Mouse (Mus musculus) C2C12 (cell line): ENCODE results near the gene Ccdc188. TPM values are rescaled to one million over a fixed set of nuclear protein-coding genes. Genes with fewer than 3 reads are reported as not detected.

Experiments
- H3K27me3 ChIP-seq: one replicate; pipeline ENCODE4 v1.6.1; 2011; ENCODE audit not compliant: control insufficient read depth, insufficient read depth, insufficient read length
- H3K36me3 ChIP-seq: one replicate; pipeline ENCODE4 v1.6.1; 2011; ENCODE audit not compliant: control insufficient read depth, insufficient read depth
- H3K4me3 ChIP-seq: one replicate; pipeline ENCODE4 v1.5.1; 2011; ENCODE audit warnings: mild to moderate bottlenecking, control low read depth; ENCODE audit not compliant: poor library complexity, insufficient read depth, severe bottlenecking
- H3K79me2 ChIP-seq: one replicate; pipeline ENCODE4 v1.6.1; 2011; ENCODE audit not compliant: control insufficient read depth, insufficient read depth
- H3K79me3 ChIP-seq: one replicate; pipeline ENCODE4 v1.6.1; 2011; ENCODE audit warnings: low read depth, control low read depth
- H3ac ChIP-seq: one replicate; pipeline ENCODE3; 2011; ENCODE audit warnings: low read depth; ENCODE audit not compliant: control insufficient read depth, insufficient read length
- CEBPB ChIP-seq: IDR thresholded peaks from one replicate; pipeline ENCODE4 v1.6.1; 2011; ENCODE audit warnings: low read depth, mild to moderate bottlenecking, control low read depth, moderate library complexity
- CTCF ChIP-seq: IDR thresholded peaks from one replicate; pipeline ENCODE4 v1.5.1; 2011; ENCODE audit not compliant: control insufficient read depth, insufficient read depth, insufficient read length
- FOSL1 ChIP-seq: IDR thresholded peaks from one replicate; pipeline ENCODE4 v1.8.0; 2011; ENCODE audit warnings: mild to moderate bottlenecking, low read length; ENCODE audit not compliant: poor library complexity, insufficient read depth, severe bottlenecking
- MAX ChIP-seq: IDR thresholded peaks from one replicate; pipeline ENCODE4 v1.6.1; 2011; ENCODE audit warnings: mild to moderate bottlenecking, control low read depth
- MYOD1 ChIP-seq: IDR thresholded peaks from one replicate; pipeline ENCODE4 v1.6.1; 2011; ENCODE audit warnings: low read depth; ENCODE audit not compliant: control insufficient read depth, insufficient read length
- MYOG ChIP-seq: IDR thresholded peaks from one replicate; pipeline ENCODE4 v1.6.1; 2011; ENCODE audit not compliant: control insufficient read depth, insufficient read length; ENCODE audit errors: extremely low read depth
- USF1 ChIP-seq: IDR thresholded peaks from one replicate; pipeline ENCODE4 v1.6.1; 2011; ENCODE audit warnings: low read depth, mild to moderate bottlenecking, control low read depth, moderate library complexity
- polyA plus RNA-seq: library from polyadenylated mRNA; unstranded; fragments of >200 nt; fragmentation: generic; extraction: Trizol; gene quantifications from one replicate; pipeline ENCODE4 v1.2.1, GENCODE M21; 2012; ENCODE audit warnings: missing spikeins

Ccdc188 gene
- polyA plus RNA-seq, 1 experiment, result 0.04 TPM

DNA sequence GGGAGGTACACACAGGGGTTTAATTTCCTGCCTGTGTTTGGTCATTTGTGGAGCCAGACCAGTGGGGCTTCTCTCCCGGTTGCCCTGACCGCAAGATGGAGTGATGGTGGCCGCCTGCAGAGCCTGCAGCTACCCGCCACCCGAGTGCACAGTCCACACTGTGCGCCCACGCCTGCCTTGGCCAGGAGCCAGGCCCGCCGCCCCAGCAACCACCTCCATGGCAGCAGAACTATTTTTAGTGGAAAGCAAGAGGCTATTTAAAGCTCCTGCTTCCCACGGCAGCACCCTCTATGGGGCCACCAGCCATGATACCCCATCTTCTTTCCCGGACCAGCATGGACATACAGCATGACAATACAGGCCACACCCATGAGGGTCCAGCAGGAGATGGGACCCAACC, 11.9 kb downstream of the Ccdc188 start:
- Histone ChIP-seq H3K27me3 (no peaks in the 10 kb centered on the region), H3K4me3 (no peak overlapping the region), H3K79me3 (peaks cover 47% of the 10 kb centered on the region), H3ac (no peak overlapping the region), H3K36me3 (peaks cover 19% of the 10 kb centered on the region), H3K79me2 (peaks cover 61% of the 10 kb centered on the region)
- no peak for TF ChIP-seq MAX
- TF ChIP-seq USF1, result no peak
- TF ChIP-seq CTCF, result no peak
- TF ChIP-seq MYOG, result no peak
- TF ChIP-seq MYOD1, result no peak
- no peak for TF ChIP-seq FOSL1
- no peak for TF ChIP-seq CEBPB

DNA sequence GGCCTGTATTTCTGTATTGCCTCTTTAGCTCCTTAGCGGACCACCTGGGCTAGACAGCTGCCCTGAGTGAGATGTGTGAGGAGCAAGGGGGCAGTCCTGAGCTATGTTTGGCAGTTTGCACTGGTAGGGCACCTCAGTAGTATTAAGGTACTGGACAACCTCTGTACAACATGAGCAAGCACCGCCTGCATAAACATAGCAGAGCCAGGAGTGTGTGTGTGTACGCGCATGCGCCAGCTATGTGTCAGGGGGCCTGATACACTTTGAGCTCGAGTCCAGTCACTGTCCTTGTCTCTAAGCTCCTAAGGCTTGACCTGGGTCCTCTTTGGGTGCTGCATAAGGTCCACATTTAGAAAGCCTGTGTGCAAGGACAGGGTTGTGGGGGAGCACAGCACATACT, 12.9 kb downstream of the Ccdc188 start:
- no peaks in the 10 kb centered on the region for H3K27me3 ChIP-seq

DNA sequence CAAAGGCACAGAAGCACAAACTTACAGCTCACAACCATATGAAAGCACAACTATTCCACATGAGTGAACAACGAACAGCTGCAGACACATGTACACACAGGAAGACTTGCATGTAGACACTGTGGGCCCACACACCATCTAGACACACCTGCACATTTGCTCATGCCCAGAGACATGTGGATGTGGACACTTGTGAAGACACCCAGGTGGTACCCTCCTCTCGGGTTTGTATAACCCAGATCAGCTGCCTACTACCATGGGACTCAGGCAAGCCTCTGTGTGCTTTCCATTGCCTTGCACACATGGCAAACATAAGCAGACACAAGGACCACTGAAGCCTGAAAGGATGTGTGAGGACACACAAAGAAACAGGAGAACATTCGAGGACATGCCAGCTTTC, 13.4 kb downstream of the Ccdc188 start:
- no peak for TF ChIP-seq FOSL1
- no peak for TF ChIP-seq MYOG
- no peak for TF ChIP-seq MYOD1
- TF ChIP-seq MAX, result no peak
- no peak for TF ChIP-seq CTCF
- TF ChIP-seq USF1, result no peak
- TF ChIP-seq CEBPB, result no peak

More for the DNA sequence above, 12.9 kb downstream of the Ccdc188 start:
- peaks cover 19% of the 10 kb centered on the region for H3K36me3 ChIP-seq
- peaks cover 70% of the 10 kb centered on the region for H3K79me2 ChIP-seq
- H3ac ChIP-seq, result no peak overlapping the region
- TF ChIP-seq MAX, result no peak
- H3K4me3 ChIP-seq, result no peak overlapping the region
- H3K79me3 ChIP-seq, result peaks cover 47% of the 10 kb centered on the region

DNA sequence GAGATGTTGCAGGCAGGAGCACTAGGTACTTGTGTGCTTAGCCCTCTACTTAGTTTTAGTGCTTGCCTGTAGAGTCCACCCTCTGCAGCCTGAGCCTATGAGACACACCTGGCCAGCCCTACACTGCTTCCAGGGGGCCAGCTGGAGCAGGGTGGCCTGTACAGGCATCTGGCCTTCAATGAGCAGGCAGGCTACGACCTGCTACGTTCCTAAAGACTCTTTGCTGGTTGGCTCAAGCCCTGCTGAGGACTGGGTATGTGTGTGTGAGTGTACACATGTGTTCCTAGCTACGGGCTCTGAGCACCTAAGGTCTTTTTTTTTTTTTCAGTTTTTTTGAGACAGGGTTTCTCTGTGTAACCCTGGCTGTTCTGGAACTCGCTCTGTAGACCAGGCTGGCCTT, 13.8 kb downstream of the Ccdc188 start:
- no peaks in the 10 kb centered on the region for H3K27me3 ChIP-seq
- H3K79me3 ChIP-seq, result peaks cover 47% of the 10 kb centered on the region
- peaks cover 73% of the 10 kb centered on the region for H3K79me2 ChIP-seq
- H3ac ChIP-seq, result no peak overlapping the region
- TF ChIP-seq CEBPB (no peak), CTCF (no peak), USF1 (no peak), MAX (no peak), FOSL1 (no peak), MYOG (no peak), MYOD1 (no peak)
- H3K36me3 ChIP-seq, result peaks cover 11% of the 10 kb centered on the region
- H3K4me3 ChIP-seq, result no peak overlapping the region

More for the DNA sequence above, 13.4 kb downstream of the Ccdc188 start:
- no peaks in the 10 kb centered on the region for H3K27me3 ChIP-seq
- peaks cover 73% of the 10 kb centered on the region for H3K79me2 ChIP-seq
- H3K4me3 ChIP-seq, result no peak overlapping the region
- no peak overlapping the region for H3ac ChIP-seq
- peaks cover 15% of the 10 kb centered on the region for H3K36me3 ChIP-seq
- H3K79me3 ChIP-seq, result peaks cover 47% of the 10 kb centered on the region

DNA sequence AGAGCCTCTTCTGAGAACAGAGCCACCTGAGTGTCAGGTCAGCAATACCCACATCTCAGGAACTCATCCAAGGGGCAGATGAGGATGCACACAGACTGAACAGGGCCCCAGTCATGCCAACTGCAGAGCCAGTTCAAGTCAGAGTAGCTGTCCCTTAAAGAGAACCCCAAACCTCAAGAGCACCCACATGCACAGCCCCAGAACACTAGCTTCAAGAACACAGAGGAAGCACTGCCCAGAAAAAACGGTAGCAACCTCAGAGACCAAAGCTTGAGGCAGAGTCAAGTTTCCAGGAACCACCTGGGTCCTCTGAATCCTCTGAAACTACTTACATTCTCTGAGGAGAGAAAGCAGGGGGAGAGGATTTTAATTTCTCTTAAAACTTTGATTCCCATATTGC, 15.8 kb downstream of the Ccdc188 start:
- H3K79me2 ChIP-seq, result peaks cover 71% of the 10 kb centered on the region
- peaks cover 47% of the 10 kb centered on the region for H3K79me3 ChIP-seq
- no peak overlapping the region for H3K4me3 ChIP-seq
- no peaks in the 10 kb centered on the region for H3K27me3 ChIP-seq
- peaks cover 11% of the 10 kb centered on the region for H3K36me3 ChIP-seq
- TF ChIP-seq CEBPB, result no peak
- TF ChIP-seq USF1, result no peak
- TF ChIP-seq FOSL1, result no peak
- no peak for TF ChIP-seq MAX
- no peak for TF ChIP-seq CTCF
- TF ChIP-seq MYOD1, result no peak
- TF ChIP-seq MYOG, result no peak
- H3ac ChIP-seq, result no peak overlapping the region

DNA sequence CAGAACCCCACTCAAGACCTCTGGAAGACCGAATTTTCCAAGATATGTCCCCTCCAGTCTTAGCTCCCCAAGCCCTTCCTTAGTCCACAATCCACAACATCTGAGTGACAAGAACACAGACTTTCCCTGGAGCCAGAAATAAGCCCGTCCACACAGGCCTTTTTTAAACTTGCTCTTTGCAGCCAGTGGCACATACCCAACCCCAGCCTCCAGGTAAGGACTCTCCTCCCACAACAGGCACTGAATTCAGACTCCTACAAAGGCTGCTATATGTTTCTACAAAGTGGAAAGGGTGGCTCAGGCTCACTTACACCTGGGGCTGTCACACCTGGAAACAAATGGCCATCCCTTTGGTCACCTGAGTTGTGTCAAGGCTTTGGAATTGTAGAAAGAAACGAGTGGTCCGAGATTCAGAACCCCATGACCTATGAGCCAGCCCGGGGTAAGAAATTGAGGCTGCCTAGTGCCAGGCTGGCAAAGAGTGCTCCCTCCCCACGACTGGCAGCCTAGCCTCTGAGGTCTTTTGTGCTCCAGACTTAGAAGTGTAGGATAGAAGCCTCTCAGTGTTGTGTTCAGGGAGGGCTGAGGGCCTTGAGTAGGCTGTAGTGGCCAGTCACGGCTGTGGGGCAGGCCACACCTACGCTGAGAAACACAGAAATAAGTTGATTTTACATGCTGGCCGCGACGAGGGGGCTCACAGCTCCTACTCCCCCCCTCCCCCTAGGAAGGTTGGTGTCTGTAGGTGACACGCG, 16.4 kb downstream of the Ccdc188 start:
- H3ac ChIP-seq, result peak overlapping the region; percentile 90
- TF ChIP-seq USF1 (no peak), CEBPB (no peak), MAX (no peak), CTCF (no peak), FOSL1 (no peak), MYOG (no peak), MYOD1 (no peak)
- H3K4me3 ChIP-seq, result peak overlapping the region; percentile 72
- H3K79me3 ChIP-seq, result peaks cover 42% of the 10 kb centered on the region
- H3K27me3 ChIP-seq, result no peaks in the 10 kb centered on the region
- H3K36me3 ChIP-seq, result peaks cover 15% of the 10 kb centered on the region
- peaks cover 65% of the 10 kb centered on the region for H3K79me2 ChIP-seq
